Mouse (Mus musculus) myocyte (in vitro differentiated cells): ENCODE results near the gene Plekhg6. TPM values are rescaled to one million over a fixed set of nuclear protein-coding genes. Genes with fewer than 3 reads are reported as not detected.

ENCODE experiments used
- H3K27me3 ChIP-seq: one replicate; pipeline ENCODE4 v1.6.1; 2011; ENCODE audit not compliant: control insufficient read depth, insufficient read depth, insufficient read length
- H3K36me3 ChIP-seq: one replicate; pipeline ENCODE4 v1.6.1; 2011; ENCODE audit not compliant: control insufficient read depth, insufficient read depth
- H3K4me2 ChIP-seq: one replicate; pipeline ENCODE4 v1.6.1; 2011; ENCODE audit warnings: low read depth, control low read depth
- H3K4me3 ChIP-seq: one replicate; pipeline ENCODE4 v1.5.1; 2011; ENCODE audit warnings: mild to moderate bottlenecking, control low read depth, moderate library complexity
- H3K79me2 ChIP-seq: one replicate; pipeline ENCODE4 v1.6.1; 2011; ENCODE audit not compliant: control insufficient read depth, insufficient read depth
- H3ac ChIP-seq: one replicate; pipeline ENCODE4 v1.6.1; 2011; ENCODE audit not compliant: control insufficient read depth, insufficient read length
- CEBPB ChIP-seq: IDR thresholded peaks from 2 replicates; pipeline ENCODE4 v1.6.1; 2011; ENCODE audit warnings: mild to moderate bottlenecking, moderate library complexity; ENCODE audit not compliant: poor library complexity, insufficient read depth, severe bottlenecking
- E2F4 ChIP-seq: IDR thresholded peaks from one replicate; pipeline ENCODE4 v1.6.1; 2011; ENCODE audit warnings: mild to moderate bottlenecking, control low read depth, moderate library complexity; ENCODE audit not compliant: insufficient read depth
- MAX ChIP-seq: IDR thresholded peaks from one replicate; pipeline ENCODE4 v1.6.1; 2011; ENCODE audit warnings: low read depth, mild to moderate bottlenecking, control low read depth
- MYOD1 ChIP-seq, 3 experiments: IDR thresholded peaks; one replicate each; pipeline ENCODE4 v1.6.1; 2011; ENCODE audit warnings: control low read depth in 2 of 3, low read depth in 2 of 3, mild to moderate bottlenecking in 2 of 3, moderate library complexity in 1 of 3; ENCODE audit not compliant: insufficient read length in 2 of 3, control insufficient read depth in 1 of 3
- MYOG ChIP-seq, 3 experiments: IDR thresholded peaks; one replicate each; pipeline ENCODE4 v1.6.1; 2011; ENCODE audit warnings: control low read depth in 2 of 3, low read depth in 2 of 3, mild to moderate bottlenecking in 2 of 3; ENCODE audit not compliant: insufficient read length in 2 of 3, control insufficient read depth in 1 of 3, insufficient read depth in 1 of 3
- POLR2A ChIP-seq: IDR thresholded peaks from one replicate; pipeline ENCODE4 v1.6.1; 2011; ENCODE audit warnings: low read depth, mild to moderate bottlenecking, control low read depth, moderate library complexity; ENCODE audit not compliant: insufficient read length
- POLR2AphosphoS2 ChIP-seq: IDR thresholded peaks from one replicate; pipeline ENCODE4 v1.6.1; 2011; ENCODE audit warnings: low read depth, control low read depth; ENCODE audit not compliant: insufficient read length
- REST ChIP-seq: IDR thresholded peaks from one replicate; pipeline ENCODE4 v1.6.1; 2011; ENCODE audit warnings: mild to moderate bottlenecking, control low read depth, moderate library complexity; ENCODE audit not compliant: insufficient read depth, insufficient read length
- SRF ChIP-seq: IDR thresholded peaks from one replicate; pipeline ENCODE4 v1.6.1; 2011; ENCODE audit warnings: low read depth; ENCODE audit not compliant: control insufficient read depth, insufficient read length
- TCF12 ChIP-seq: IDR thresholded peaks from one replicate; pipeline ENCODE4 v1.6.1; 2011; ENCODE audit warnings: mild to moderate bottlenecking, control low read depth; ENCODE audit not compliant: poor library complexity, insufficient read depth, severe bottlenecking
- TCF3 ChIP-seq: IDR thresholded peaks from one replicate; pipeline ENCODE4 v1.6.1; 2011; ENCODE audit warnings: low read depth, control low read depth; ENCODE audit not compliant: insufficient read length
- USF1 ChIP-seq: IDR thresholded peaks from one replicate; pipeline ENCODE4 v1.6.1; 2011; ENCODE audit warnings: low read depth, mild to moderate bottlenecking, control low read depth, moderate library complexity
- polyA plus RNA-seq: library from polyadenylated mRNA; unstranded; fragments of >200 nt; fragmentation: generic; extraction: Trizol; gene quantifications from one replicate; pipeline ENCODE4 v1.2.1, GENCODE M21; 2012; ENCODE audit warnings: missing spikeins

Plekhg6 gene
- polyA plus RNA-seq, 1 experiment = 0.14 TPM

DNA sequence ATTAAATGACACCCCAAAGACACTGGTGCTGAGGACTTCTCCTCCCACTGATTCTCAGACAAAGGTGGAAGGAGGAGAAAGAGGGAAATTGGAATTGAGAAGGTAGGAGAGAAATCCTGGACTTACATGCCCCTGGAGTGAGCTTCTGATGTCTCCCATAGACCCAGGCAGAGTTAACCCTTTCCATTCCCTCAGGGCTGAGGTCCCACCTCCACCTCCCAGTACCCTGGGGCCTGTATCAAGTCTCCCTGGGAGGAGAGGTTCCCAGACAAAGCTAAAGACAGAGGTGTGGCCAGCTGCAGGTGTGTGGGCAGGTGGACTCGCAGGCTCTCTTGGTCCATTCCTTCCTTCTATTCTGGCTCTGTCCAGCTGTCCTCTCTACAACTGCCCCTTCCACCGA, 1.4 kb upstream of the Plekhg6 start:
- Histone ChIP-seq H3ac (no peak overlapping the region), H3K27me3 (peaks cover 6% of the 10 kb centered on the region), H3K79me2 (no peaks in the 10 kb centered on the region), H3K4me2 (no peak overlapping the region), H3K36me3 (no peaks in the 10 kb centered on the region), H3K4me3 (no peak overlapping the region)
- no peak for TF ChIP-seq USF1

- Histone ChIP-seq H3K4me3 (no peak overlapping the region), H3K27me3 (peaks cover 6% of the 10 kb centered on the region), H3K36me3 (no peaks in the 10 kb centered on the region), H3K4me2 (no peak overlapping the region), H3ac (no peak overlapping the region), H3K79me2 (no peaks in the 10 kb centered on the region)
- TF ChIP-seq SRF (no peak), TCF12 (no peak), MYOD1 (IDR thresholded peaks at IDR 0.05; ENCODE audit: control insufficient read depth in 1 of 3, insufficient read length in 2 of 3, low read depth in 2 of 3) (no peak), REST (no peak), POLR2A (no peak), USF1 (no peak), POLR2AphosphoS2 (no peak), MAX (no peak), TCF3 (no peak), E2F4 (no peak), CEBPB (no peak), MYOG (IDR thresholded peaks at IDR 0.05; ENCODE audit: control insufficient read depth in 1 of 3, insufficient read depth in 1 of 3, insufficient read length in 2 of 3, low read depth in 2 of 3) (no peak)
Observed at GRCm38 (mm10) chr6:125379781-125380180, 812 bp downstream of the Plekhg6 start.

DNA sequence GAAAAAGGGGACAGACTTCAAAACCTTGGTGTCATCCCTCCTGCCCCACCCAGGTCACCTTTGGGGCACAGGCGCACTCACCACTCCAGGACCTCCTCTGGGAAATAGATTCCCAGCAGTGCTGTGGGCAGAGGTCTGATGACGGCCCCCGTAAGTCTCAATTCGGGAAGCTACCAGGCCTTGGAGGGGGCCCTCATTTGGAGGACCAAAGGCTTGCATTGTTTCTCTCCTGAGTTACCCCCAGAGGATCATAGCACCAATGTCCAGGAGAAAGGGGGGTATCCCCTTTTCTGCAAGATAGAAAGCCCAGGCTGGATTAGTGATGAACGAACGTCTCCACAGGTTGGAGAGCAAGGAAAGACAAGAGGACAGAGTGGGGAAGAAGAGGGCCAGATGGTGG, 2.0 kb downstream of the Plekhg6 start:
- TF ChIP-seq TCF12 = no peak
- TF ChIP-seq SRF = no peak
- TF ChIP-seq REST = no peak
- TF ChIP-seq TCF3 = no peak
- TF ChIP-seq CEBPB = no peak
- TF ChIP-seq E2F4 = no peak
- TF ChIP-seq MYOD1 (IDR thresholded peaks at IDR 0.05; ENCODE audit: control insufficient read depth in 1 of 3, insufficient read length in 2 of 3, low read depth in 2 of 3) = no peak
- TF ChIP-seq MAX = no peak
- TF ChIP-seq USF1 = no peak
- TF ChIP-seq MYOG (IDR thresholded peaks at IDR 0.05; ENCODE audit: control insufficient read depth in 1 of 3, insufficient read depth in 1 of 3, insufficient read length in 2 of 3, low read depth in 2 of 3) = no peak
- no peak for TF ChIP-seq POLR2A
- no peak for TF ChIP-seq POLR2AphosphoS2
- Histone ChIP-seq H3ac (no peak overlapping the region), H3K27me3 (peaks cover 6% of the 10 kb centered on the region), H3K4me2 (peak overlapping the region; percentile 59), H3K36me3 (no peaks in the 10 kb centered on the region), H3K79me2 (no peaks in the 10 kb centered on the region), H3K4me3 (no peak overlapping the region)

- H3ac ChIP-seq = no peak overlapping the region
- TF ChIP-seq POLR2A (peak; percentile 32), SRF (no peak)
- H3K79me2 ChIP-seq = no peaks in the 10 kb centered on the region
- no peak overlapping the region for H3K4me3 ChIP-seq
- H3K4me2 ChIP-seq = peak overlapping the region; percentile 59
- H3K36me3 ChIP-seq = no peaks in the 10 kb centered on the region
- H3K27me3 ChIP-seq = peaks cover 10% of the 10 kb centered on the region
Observed at GRCm38 (mm10) chr6:125377582-125378451, 2.8 kb downstream of the Plekhg6 start.

- Histone ChIP-seq H3K27me3 (peaks cover 18% of the 10 kb centered on the region), H3ac (no peak overlapping the region), H3K79me2 (no peaks in the 10 kb centered on the region), H3K4me2 (peak overlapping the region; percentile 59), H3K36me3 (no peaks in the 10 kb centered on the region), H3K4me3 (no peak overlapping the region)
- no peak for TF ChIP-seq USF1
- TF ChIP-seq SRF = no peak
- TF ChIP-seq MAX = no peak
- TF ChIP-seq TCF12 = no peak
- no peak for TF ChIP-seq POLR2A
- no peak for TF ChIP-seq MYOD1 (IDR thresholded peaks at IDR 0.05; ENCODE audit: control insufficient read depth in 1 of 3, insufficient read length in 2 of 3, low read depth in 2 of 3)
- no peak for TF ChIP-seq POLR2AphosphoS2
- no peak for TF ChIP-seq TCF3
- no peak for TF ChIP-seq CEBPB
- no peak for TF ChIP-seq MYOG (IDR thresholded peaks at IDR 0.05; ENCODE audit: control insufficient read depth in 1 of 3, insufficient read depth in 1 of 3, insufficient read length in 2 of 3, low read depth in 2 of 3)
- TF ChIP-seq REST = no peak
- TF ChIP-seq E2F4 = no peak
Observed at GRCm38 (mm10) chr6:125377042-125377441, 3.6 kb downstream of the Plekhg6 start.
